16 mouse cellular contexts compared by ENCODE assay signal in genomic region chr5:124986656-124987055, GRCm38 (mm10). TPM values are rescaled to one million over a fixed set of nuclear protein-coding genes. Genes with fewer than 3 reads are reported as not detected.
"Had no signal": no experiment of that assay in that cellular context is flagged by ENCODE, and none has a peak within 500 bp of the region (broad histone marks: within the 10 kb centered on the region; RNA-seq: fewer than 3 reads in every experiment).

No protein-coding gene starts in this region.

- H3K4me3 ChIP-seq: lung, embryonic 15.5 days; megakaryocyte, embryonic 14.5 days; midbrain, embryonic 13.5 days; midbrain, embryonic 15.5 days; neural tube, embryonic 12.5 days had no signal

- H3K4me1 ChIP-seq: midbrain, embryonic 13.5 days; midbrain, embryonic 15.5 days; neural tube, embryonic 12.5 days had no signal

- DNase-seq: lung, adult 2 months; lung, postnatal 14 days; lung, postnatal 36 days; right cerebral cortex, postnatal 25 days; right cerebral cortex, postnatal 4 days; spleen, adult 18-20 months; thymus, adult 18-20 months; thymus, postnatal 36 days had no signal

- ATAC-seq: lung, postnatal 0 days; midbrain, embryonic 13.5 days; midbrain, embryonic 15.5 days had no signal

- H3K4me2 ChIP-seq: lung, embryonic 15.5 days; midbrain, embryonic 11.5 days; midbrain, embryonic 13.5 days; midbrain, embryonic 15.5 days; neural tube, embryonic 12.5 days had no signal

- H3K9ac ChIP-seq: lung, embryonic 15.5 days; midbrain, embryonic 13.5 days; midbrain, embryonic 15.5 days; neural tube, embryonic 12.5 days had no signal

- H3K9me3 ChIP-seq: lung, embryonic 15.5 days; midbrain, embryonic 15.5 days had no signal

- H3K27ac ChIP-seq: lung, embryonic 15.5 days; macrophage; midbrain, embryonic 13.5 days; midbrain, embryonic 15.5 days; neural tube, embryonic 12.5 days had no signal

- H3K36me3 ChIP-seq: lung, embryonic 15.5 days; midbrain, embryonic 13.5 days; midbrain, embryonic 15.5 days; neural tube, embryonic 12.5 days had no signal

- H3K27me3 ChIP-seq: lung, embryonic 15.5 days; midbrain, embryonic 13.5 days; midbrain, embryonic 15.5 days; neural tube, embryonic 12.5 days had no signal

RNA-seq across cellular contexts. Expression of gene Rflna, which starts 16.4 kb away (rescaled TPM):
- polyA plus RNA-seq: macrophage had no signal
